Mouse (Mus musculus) cerebellum, adult 2 months (tissue): ENCODE measurements around the gene Hsd17b1.

Experiments
- CTCF ChIP-seq: fragments of 200-500 bp; IDR thresholded peaks from 2 replicates; pipeline ENCODE4 v1.5.1; 2011; ENCODE audit warnings: low read depth, mild to moderate bottlenecking, control low read depth, low read length, moderate library complexity, borderline replicate concordance; ENCODE audit not compliant: insufficient read depth
- POLR2A ChIP-seq: fragments of 200-500 bp; IDR thresholded peaks from 2 replicates; pipeline ENCODE4 v1.6.1; 2011; ENCODE audit warnings: low read length, control low read depth, borderline replicate concordance; ENCODE audit not compliant: insufficient read depth

- TF ChIP-seq POLR2A: no peak
- TF ChIP-seq CTCF: no peak
Observed at GRCm38 (mm10) chr11:101034614-101035327, 43.4 kb upstream of the Hsd17b1 start.
